Mouse (Mus musculus): Measurements from ENCODE around the gene Dgkd. TPM values are rescaled to one million over a fixed set of nuclear protein-coding genes. Genes with fewer than 3 reads are reported as not detected.

The Dgkd gene
- total and polyA plus RNA-seq, 3 experiments: 23.5 to 47.3 (median 40.8) TPM

DNA sequence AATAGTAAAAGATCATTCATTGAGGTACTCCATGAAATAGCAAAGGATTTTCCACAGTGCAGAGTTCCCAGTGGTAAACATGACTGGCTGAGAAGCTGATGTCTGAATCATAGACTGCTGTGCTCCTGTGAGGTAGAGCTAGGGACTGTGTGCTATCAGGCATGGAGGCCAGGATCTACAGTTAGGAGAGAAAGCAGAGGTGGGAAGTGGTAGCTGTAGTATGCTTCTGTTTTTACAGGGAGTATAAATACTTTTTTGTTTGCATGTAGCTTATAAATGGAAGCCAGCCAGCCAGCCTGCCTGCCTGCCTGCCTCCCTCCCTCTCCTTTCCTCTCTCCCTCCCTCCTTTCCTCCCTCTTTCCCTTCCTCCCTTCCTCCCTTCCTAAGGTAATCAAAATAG, 60.3 kb downstream of the Dgkd start:
- Histone ChIP-seq H3K27me3 (ENCODE audit: control insufficient read depth, insufficient read depth, low read length) (no peaks in the 10 kb centered on the region), H3K4me1 (ENCODE audit: control insufficient read depth, insufficient read depth, low read length) (peaks cover 9% of the 10 kb centered on the region), H3K79me2 (replicated peaks; ENCODE audit: control insufficient read depth, insufficient read depth, low read length) (peaks cover 1% of the 10 kb centered on the region; the same call in 1 of the 2 replicates), H3K27ac (no peak overlapping the region), H3K36me3 (ENCODE audit: control insufficient read depth, insufficient read depth, low read length) (peaks cover 15% of the 10 kb centered on the region), H3K9ac (ENCODE audit: low read depth, low read length) (no peak overlapping the region), H3K4me3 (no peak overlapping the region)
- no peak for TF ChIP-seq POLR2A (IDR thresholded peaks at IDR 0.05; ENCODE audit: insufficient read depth, low read depth, low read length)
- TF ChIP-seq CTCF (IDR thresholded peaks at IDR 0.05): no peak
- TF ChIP-seq EP300 (IDR thresholded peaks at IDR 0.05; ENCODE audit: insufficient read depth, low read depth, low read length): no peak
- DNase-seq: no peak
- intact Hi-C loops (cut with DNase I): no loop called here

DNA sequence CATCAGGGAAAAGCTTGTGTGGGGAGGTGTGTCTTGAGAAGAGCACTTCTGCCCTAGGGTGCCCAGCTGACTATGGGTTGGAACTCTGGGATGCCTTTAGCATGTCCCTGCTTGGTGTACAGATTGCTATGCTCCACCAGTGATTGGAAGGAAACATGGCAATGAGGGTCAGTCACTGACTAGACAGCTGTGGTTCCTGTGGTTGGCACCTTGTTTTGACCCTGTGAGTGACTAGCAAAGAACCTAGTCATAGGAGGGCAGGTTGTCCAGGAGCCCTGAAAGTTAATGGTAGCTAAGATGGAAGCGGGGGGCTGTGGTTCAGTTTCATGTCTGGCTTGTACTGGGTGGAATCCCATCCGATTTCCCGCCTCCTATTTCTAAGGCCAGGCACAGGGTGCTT, 64.3 kb downstream of the Dgkd start:
- Histone ChIP-seq H3K27me3 (ENCODE audit: control insufficient read depth, insufficient read depth, low read length) (no peaks in the 10 kb centered on the region), H3K4me1 (ENCODE audit: control insufficient read depth, insufficient read depth, low read length) (peaks cover 2% of the 10 kb centered on the region; the same call in 1 of the 2 replicates), H3K27ac (no peak overlapping the region), H3K4me3 (no peak overlapping the region), H3K36me3 (ENCODE audit: control insufficient read depth, insufficient read depth, low read length) (peaks cover 2% of the 10 kb centered on the region; the same call in 1 of the 2 replicates), H3K9ac (ENCODE audit: low read depth, low read length) (no peak overlapping the region), H3K79me2 (replicated peaks; ENCODE audit: control insufficient read depth, insufficient read depth, low read length) (no peaks in the 10 kb centered on the region)
- intact Hi-C loops (cut with DNase I): no loop called here
- no peak for TF ChIP-seq POLR2A (IDR thresholded peaks at IDR 0.05; ENCODE audit: insufficient read depth, low read depth, low read length)
- no peak for TF ChIP-seq CTCF (IDR thresholded peaks at IDR 0.05)
- TF ChIP-seq EP300 (IDR thresholded peaks at IDR 0.05; ENCODE audit: insufficient read depth, low read depth, low read length): no peak
- DNase-seq: no peak
- WGBS: 97% methylated on average over 3 of the region's 3 CpGs

DNA sequence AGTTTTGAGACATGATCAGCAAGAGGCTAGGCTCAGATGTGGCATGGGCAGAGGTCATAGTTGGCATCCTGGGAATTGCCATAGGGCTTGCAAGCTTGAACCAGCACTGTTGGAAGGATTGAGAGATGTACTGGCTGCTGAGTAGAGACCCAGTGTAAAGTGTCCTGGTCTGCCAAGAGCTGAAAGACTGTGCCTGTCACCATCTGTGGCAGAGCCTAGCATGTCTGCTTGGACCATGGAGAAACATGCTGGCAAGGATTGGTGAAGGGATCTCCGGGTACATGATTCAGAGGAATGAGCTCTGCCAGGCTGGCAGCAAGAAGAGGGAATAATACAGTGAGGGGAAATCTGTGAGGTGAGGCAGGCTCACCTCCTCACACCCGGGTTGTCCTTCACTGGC, 65.0 kb downstream of the Dgkd start:
- peaks cover 2% of the 10 kb centered on the region; the same call in 1 of the 2 replicates for H3K4me1 ChIP-seq (ENCODE audit: control insufficient read depth, insufficient read depth, low read length)
- no peak for DNase-seq
- no peak overlapping the region for H3K27ac ChIP-seq
- H3K27me3 ChIP-seq (ENCODE audit: control insufficient read depth, insufficient read depth, low read length): no peaks in the 10 kb centered on the region
- intact Hi-C loops (cut with DNase I): no loop called here
- no peak overlapping the region for H3K9ac ChIP-seq (ENCODE audit: low read depth, low read length)
- no peak for TF ChIP-seq POLR2A (IDR thresholded peaks at IDR 0.05; ENCODE audit: insufficient read depth, low read depth, low read length)
- TF ChIP-seq EP300 (IDR thresholded peaks at IDR 0.05; ENCODE audit: insufficient read depth, low read depth, low read length): no peak
- no peak for TF ChIP-seq CTCF (IDR thresholded peaks at IDR 0.05)
- peaks cover 2% of the 10 kb centered on the region; the same call in 1 of the 2 replicates for H3K36me3 ChIP-seq (ENCODE audit: control insufficient read depth, insufficient read depth, low read length)
- no peaks in the 10 kb centered on the region for H3K79me2 ChIP-seq (replicated peaks; ENCODE audit: control insufficient read depth, insufficient read depth, low read length)
- WGBS: 96% methylated on average over 2 of the region's 2 CpGs
- no peak overlapping the region for H3K4me3 ChIP-seq

DNA sequence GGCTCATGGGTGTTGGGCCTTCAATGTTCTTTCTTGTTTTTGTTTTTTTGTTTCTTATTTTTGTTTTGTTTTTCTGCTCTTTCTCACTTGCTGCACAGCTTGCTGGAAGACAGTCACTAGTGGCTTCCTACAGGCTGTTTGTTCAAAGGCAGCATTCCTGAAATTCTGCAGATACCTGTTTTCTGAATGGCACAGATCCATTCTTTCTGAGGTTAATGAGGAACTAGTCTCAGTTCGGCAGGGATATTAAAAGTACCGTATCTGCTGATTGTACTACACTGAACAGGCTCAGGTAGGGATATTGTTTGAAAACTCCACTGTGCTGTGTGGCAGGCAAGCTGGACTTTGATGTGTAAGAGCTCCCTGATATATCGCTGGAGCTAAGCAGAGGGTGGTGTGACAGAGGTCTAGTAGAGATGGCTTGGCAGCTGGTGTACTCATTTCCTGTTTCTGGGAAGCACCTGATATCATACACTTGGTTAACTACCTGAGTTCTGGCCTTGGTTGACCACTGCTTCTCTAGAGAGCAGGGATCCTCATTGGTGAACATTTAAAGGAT, 67.0 kb downstream of the Dgkd start:
- Histone ChIP-seq H3K27ac (no peak overlapping the region), H3K4me3 (no peak overlapping the region), H3K27me3 (ENCODE audit: control insufficient read depth, insufficient read depth, low read length) (no peaks in the 10 kb centered on the region), H3K36me3 (ENCODE audit: control insufficient read depth, insufficient read depth, low read length) (no peaks in the 10 kb centered on the region), H3K79me2 (replicated peaks; ENCODE audit: control insufficient read depth, insufficient read depth, low read length) (no peaks in the 10 kb centered on the region), H3K9ac (ENCODE audit: low read depth, low read length) (no peak overlapping the region), H3K4me1 (ENCODE audit: control insufficient read depth, insufficient read depth, low read length) (no peaks in the 10 kb centered on the region)
- intact Hi-C loops (cut with DNase I): loop anchor here (5.0 kb wide), 2 partner anchors 133 to 153 kb away; no protein-coding TSS in a partner anchor
- 68% methylated on average over 3 of the region's 3 CpGs for WGBS
- TF ChIP-seq CTCF (IDR thresholded peaks at IDR 0.05) (no peak), POLR2A (IDR thresholded peaks at IDR 0.05; ENCODE audit: insufficient read depth, low read depth, low read length) (no peak), EP300 (IDR thresholded peaks at IDR 0.05; ENCODE audit: insufficient read depth, low read depth, low read length) (no peak)
- no peak for DNase-seq

DNA sequence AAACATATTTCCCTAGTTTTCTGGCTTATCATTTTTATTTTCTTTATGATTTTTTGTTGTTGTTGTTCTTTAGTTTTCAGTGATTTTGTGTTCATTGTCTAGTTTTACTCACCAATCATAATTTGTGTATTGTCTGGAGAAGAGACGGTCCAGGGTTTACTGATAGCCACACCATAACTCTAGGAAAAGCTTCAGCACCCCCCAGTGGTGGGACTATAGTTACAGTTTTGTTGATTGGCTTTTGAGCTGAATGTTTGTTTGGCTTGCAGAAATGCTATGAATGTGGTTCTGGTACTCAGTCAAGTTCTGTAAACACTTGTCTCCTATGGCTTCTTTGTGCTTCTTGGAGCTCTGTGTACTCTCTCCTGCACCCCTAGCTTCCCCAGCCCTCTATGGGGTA, 69.6 kb downstream of the Dgkd start:
- H3K79me2 ChIP-seq (replicated peaks; ENCODE audit: control insufficient read depth, insufficient read depth, low read length): no peaks in the 10 kb centered on the region
- no peak overlapping the region for H3K4me3 ChIP-seq
- WGBS: 12% methylated on average over 1 of the region's 1 CpGs
- intact Hi-C loops (cut with DNase I): loop anchor here (2.0 to 5.0 kb wide), 3 partner anchors 96 to 155 kb away; no protein-coding TSS in a partner anchor
- no peak overlapping the region for H3K27ac ChIP-seq
- DNase-seq: peak in 1 of 2 experiments; percentile 23
- no peaks in the 10 kb centered on the region for H3K27me3 ChIP-seq (ENCODE audit: control insufficient read depth, insufficient read depth, low read length)
- H3K9ac ChIP-seq (ENCODE audit: low read depth, low read length): no peak overlapping the region
- H3K4me1 ChIP-seq (ENCODE audit: control insufficient read depth, insufficient read depth, low read length): no peaks in the 10 kb centered on the region
- TF ChIP-seq CTCF (IDR thresholded peaks at IDR 0.05) (peak; percentile 85), EP300 (IDR thresholded peaks at IDR 0.05; ENCODE audit: insufficient read depth, low read depth, low read length) (no peak)
- no peaks in the 10 kb centered on the region for H3K36me3 ChIP-seq (ENCODE audit: control insufficient read depth, insufficient read depth, low read length)

DNA sequence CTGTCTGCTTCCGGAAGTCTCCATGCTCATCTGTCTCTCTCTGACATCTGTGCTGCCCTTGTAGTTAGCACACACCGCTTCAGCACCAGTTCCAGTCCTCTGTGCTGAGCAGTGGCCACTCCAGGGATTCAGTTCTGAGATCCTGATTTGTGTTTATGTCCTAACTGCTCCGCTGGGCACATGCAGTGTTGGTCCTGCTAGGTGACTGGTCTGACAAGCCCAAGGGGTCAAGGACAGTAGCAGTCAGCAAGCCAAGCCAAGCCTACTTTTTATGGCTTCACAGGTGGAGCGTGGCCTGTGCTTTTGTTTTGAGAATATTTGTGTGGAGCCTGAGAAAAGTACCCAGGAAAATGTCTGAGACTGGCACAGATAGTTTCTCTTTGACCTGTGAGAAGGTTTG, 71.8 kb downstream of the Dgkd start:
- 93% methylated on average over 4 of the region's 4 CpGs for WGBS
- Histone ChIP-seq H3K4me1 (ENCODE audit: control insufficient read depth, insufficient read depth, low read length) (no peaks in the 10 kb centered on the region), H3K4me3 (no peak overlapping the region), H3K27ac (no peak overlapping the region), H3K79me2 (replicated peaks; ENCODE audit: control insufficient read depth, insufficient read depth, low read length) (no peaks in the 10 kb centered on the region), H3K9ac (ENCODE audit: low read depth, low read length) (no peak overlapping the region), H3K27me3 (ENCODE audit: control insufficient read depth, insufficient read depth, low read length) (no peaks in the 10 kb centered on the region), H3K36me3 (ENCODE audit: control insufficient read depth, insufficient read depth, low read length) (no peaks in the 10 kb centered on the region)
- DNase-seq: no peak
- intact Hi-C loops (cut with DNase I): loop anchor here (5.0 kb wide), 2 partner anchors 138 to 158 kb away; no protein-coding TSS in a partner anchor
- TF ChIP-seq POLR2A (IDR thresholded peaks at IDR 0.05; ENCODE audit: insufficient read depth, low read depth, low read length) (no peak), CTCF (IDR thresholded peaks at IDR 0.05) (no peak), EP300 (IDR thresholded peaks at IDR 0.05; ENCODE audit: insufficient read depth, low read depth, low read length) (no peak)
